Mouse (Mus musculus): ENCODE results near the gene Clmn. TPM values are rescaled to one million over a fixed set of nuclear protein-coding genes. Genes with fewer than 3 reads are reported as not detected.

Clmn gene
- total and polyA plus RNA-seq, 3 experiments = not detected

DNA sequence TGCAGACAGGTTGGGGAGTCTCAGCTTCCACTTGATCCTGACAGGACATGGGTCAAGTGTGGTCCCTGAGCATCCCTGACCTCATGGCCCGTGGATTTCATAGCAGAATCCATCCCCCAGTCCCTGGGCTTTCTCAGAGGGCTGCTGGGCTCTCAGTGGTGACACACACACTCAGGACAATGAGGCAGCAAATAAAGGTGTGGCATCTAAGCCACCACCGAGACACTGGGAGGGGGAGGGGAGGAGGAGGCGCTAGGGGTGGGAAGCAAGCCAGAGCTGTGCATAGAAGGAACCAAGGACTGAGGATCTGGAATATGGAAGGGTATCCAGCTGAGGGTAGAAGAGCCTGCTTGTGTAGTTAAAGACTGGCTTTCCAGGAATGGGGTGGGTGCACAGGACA lies 11.2 kb upstream of the Clmn start:
- Histone ChIP-seq H3K9ac (ENCODE audit: control insufficient read depth, low read depth, low read length, poor library complexity, severe bottlenecking) (no peak overlapping the region), H3K4me3 (ENCODE audit: control insufficient read depth in 1 of 2, insufficient read depth in 1 of 2, low read depth in 2 of 2, low read length in 2 of 2) (no peak overlapping the region), H3K27ac (ENCODE audit: control insufficient read depth, low read depth, low read length) (no peak overlapping the region), H3K9me3 (replicated peaks; ENCODE audit: insufficient read depth, low read length) (no peaks in the 10 kb centered on the region), H3K4me1 (ENCODE audit: control insufficient read depth in 1 of 2, insufficient read depth in 2 of 2, low read length in 2 of 2) (no peaks in the 10 kb centered on the region), H3K27me3 (ENCODE audit: control insufficient read depth in 1 of 2, insufficient read depth in 2 of 2, low read length in 2 of 2) (no peaks in the 10 kb centered on the region), H3K36me3 (ENCODE audit: control insufficient read depth in 1 of 2, insufficient read depth in 2 of 2, low read length in 2 of 2) (no peaks in the 10 kb centered on the region), H3K79me2 (ENCODE audit: control insufficient read depth, insufficient read depth, low read length, poor library complexity) (no peaks in the 10 kb centered on the region)
- DNase-seq (ENCODE audit: low read depth, low spot score) = no peak
- TF ChIP-seq USF1 (IDR thresholded peaks at IDR 0.05; ENCODE audit: low read depth, low read length) = no peak

DNA sequence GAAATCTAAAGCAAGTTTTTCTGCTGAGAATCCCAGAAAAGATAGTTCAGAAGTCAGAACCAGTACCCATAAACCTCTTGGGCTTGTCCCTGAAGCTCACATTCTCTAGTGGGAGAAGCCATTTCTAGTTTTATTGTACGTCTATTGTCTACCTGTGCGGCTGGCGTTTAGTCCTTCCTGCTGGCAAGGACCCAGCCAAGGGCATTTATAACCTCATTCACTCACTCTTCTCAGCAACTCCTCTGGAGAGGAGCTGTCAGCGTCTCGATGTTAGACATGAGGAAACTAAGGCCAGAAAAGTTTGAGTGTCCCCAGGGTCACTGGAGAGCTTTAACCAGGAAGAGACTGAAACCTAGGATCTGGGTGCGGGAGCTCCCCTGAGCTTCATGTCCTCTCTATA lies 7.1 kb upstream of the Clmn start:
- Histone ChIP-seq H3K4me3 (ENCODE audit: control insufficient read depth in 1 of 2, insufficient read depth in 1 of 2, low read depth in 2 of 2, low read length in 2 of 2) (no peak overlapping the region), H3K36me3 (ENCODE audit: control insufficient read depth in 1 of 2, insufficient read depth in 2 of 2, low read length in 2 of 2) (no peaks in the 10 kb centered on the region), H3K27me3 (ENCODE audit: control insufficient read depth in 1 of 2, insufficient read depth in 2 of 2, low read length in 2 of 2) (no peaks in the 10 kb centered on the region), H3K9ac (ENCODE audit: control insufficient read depth, low read depth, low read length, poor library complexity, severe bottlenecking) (no peak overlapping the region), H3K9me3 (replicated peaks; ENCODE audit: insufficient read depth, low read length) (no peaks in the 10 kb centered on the region), H3K27ac (ENCODE audit: control insufficient read depth, low read depth, low read length) (no peak overlapping the region), H3K4me1 (ENCODE audit: control insufficient read depth in 1 of 2, insufficient read depth in 2 of 2, low read length in 2 of 2) (no peaks in the 10 kb centered on the region), H3K79me2 (ENCODE audit: control insufficient read depth, insufficient read depth, low read length, poor library complexity) (no peaks in the 10 kb centered on the region)
- TF ChIP-seq CTCF (IDR thresholded peaks at IDR 0.05 in 2 of 3, conservative IDR thresholded peaks at IDR 0.05 in 1 of 3; ENCODE audit: control insufficient read depth in 1 of 3, insufficient read depth in 1 of 3, low read depth in 2 of 3, low read length in 3 of 3, poor library complexity in 1 of 3, severe bottlenecking in 1 of 3) (no peak), NRF1 (IDR thresholded peaks at IDR 0.05; ENCODE audit: insufficient read depth, low read depth, low read length, poor library complexity, severe bottlenecking) (no peak), CHD2 (IDR thresholded peaks at IDR 0.05; ENCODE audit: low read length) (no peak), RAD21 (IDR thresholded peaks at IDR 0.05; ENCODE audit: low read depth, low read length) (no peak), MEF2A (IDR thresholded peaks at IDR 0.05; ENCODE audit: extremely low read depth, insufficient replicate concordance, low read depth, low read length, poor library complexity, severe bottlenecking) (no peak)
- no peak for DNase-seq (ENCODE audit: low read depth, low spot score)

DNA sequence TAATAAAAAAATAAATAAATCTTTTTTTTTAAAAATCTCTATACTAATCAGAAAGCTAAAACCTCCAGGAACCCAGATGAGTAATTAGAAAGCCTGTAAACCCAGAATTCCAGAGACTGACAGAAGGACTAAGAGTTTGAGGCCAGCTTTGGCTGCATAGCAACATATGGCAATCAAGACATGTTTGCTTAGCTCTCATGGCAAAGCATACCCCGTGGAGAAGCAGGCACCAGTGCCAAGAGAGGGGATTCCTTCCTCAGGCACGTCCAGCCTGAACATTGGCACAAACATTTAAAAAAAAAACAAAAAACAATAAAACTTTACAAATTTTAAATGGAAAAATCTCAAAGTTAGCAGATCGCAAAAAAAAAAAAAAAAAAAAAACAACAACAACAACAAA lies 4.9 kb upstream of the Clmn start:
- H3K4me3 ChIP-seq (ENCODE audit: control insufficient read depth in 1 of 2, insufficient read depth in 1 of 2, low read depth in 2 of 2, low read length in 2 of 2) = no peak overlapping the region
- no peaks in the 10 kb centered on the region for H3K9me3 ChIP-seq (replicated peaks; ENCODE audit: insufficient read depth, low read length)
- H3K27me3 ChIP-seq (ENCODE audit: control insufficient read depth in 1 of 2, insufficient read depth in 2 of 2, low read length in 2 of 2) = no peaks in the 10 kb centered on the region
- H3K4me1 ChIP-seq (ENCODE audit: control insufficient read depth in 1 of 2, insufficient read depth in 2 of 2, low read length in 2 of 2) = no peaks in the 10 kb centered on the region
- no peak overlapping the region for H3K9ac ChIP-seq (ENCODE audit: control insufficient read depth, low read depth, low read length, poor library complexity, severe bottlenecking)
- no peak for DNase-seq (ENCODE audit: low read depth, low spot score)
- no peak overlapping the region for H3K27ac ChIP-seq (ENCODE audit: control insufficient read depth, low read depth, low read length)
- TF ChIP-seq CHD1 (IDR thresholded peaks at IDR 0.05; ENCODE audit: low read depth, low read length) (no peak), GATA1 (IDR thresholded peaks at IDR 0.05; ENCODE audit: low read depth, low read length) (no peak), ELF1 (IDR thresholded peaks at IDR 0.05; ENCODE audit: low read depth, low read length) (no peak), ETS1 (IDR thresholded peaks at IDR 0.05; ENCODE audit: low read depth, low read length) (no peak), SMC3 (IDR thresholded peaks at IDR 0.05; ENCODE audit: low read depth, low read length) (no peak), USF1 (IDR thresholded peaks at IDR 0.05; ENCODE audit: low read depth, low read length) (no peak), USF2 (IDR thresholded peaks at IDR 0.05; ENCODE audit: borderline replicate concordance in 1 of 2, insufficient read depth in 1 of 2, low read depth in 1 of 2, low read length in 2 of 2) (no peak), MEF2A (IDR thresholded peaks at IDR 0.05; ENCODE audit: extremely low read depth, insufficient replicate concordance, low read depth, low read length, poor library complexity, severe bottlenecking) (no peak), ZC3H11A (IDR thresholded peaks at IDR 0.05; ENCODE audit: low read depth, low read length) (no peak), KAT2A (conservative IDR thresholded peaks at IDR 0.05; ENCODE audit: low read depth, low read length) (no peak)
- no peaks in the 10 kb centered on the region for H3K79me2 ChIP-seq (ENCODE audit: control insufficient read depth, insufficient read depth, low read length, poor library complexity)
- H3K36me3 ChIP-seq (ENCODE audit: control insufficient read depth in 1 of 2, insufficient read depth in 2 of 2, low read length in 2 of 2) = no peaks in the 10 kb centered on the region
